Mouse (Mus musculus): ENCODE measurements around the gene Fgf15.
"Not testable (repeated sequence)": the region's sequence is repeated elsewhere in the genome, so short reads cannot be mapped to it uniquely, and the experiment has no call there.

The Fgf15 gene

GRCm38 (mm10) chr7:144890661-144891060 lies 5.7 kb upstream of the Fgf15 start:
- DNase-seq (ENCODE audit: low read depth, low spot score), result not testable (repeated sequence)

DNA sequence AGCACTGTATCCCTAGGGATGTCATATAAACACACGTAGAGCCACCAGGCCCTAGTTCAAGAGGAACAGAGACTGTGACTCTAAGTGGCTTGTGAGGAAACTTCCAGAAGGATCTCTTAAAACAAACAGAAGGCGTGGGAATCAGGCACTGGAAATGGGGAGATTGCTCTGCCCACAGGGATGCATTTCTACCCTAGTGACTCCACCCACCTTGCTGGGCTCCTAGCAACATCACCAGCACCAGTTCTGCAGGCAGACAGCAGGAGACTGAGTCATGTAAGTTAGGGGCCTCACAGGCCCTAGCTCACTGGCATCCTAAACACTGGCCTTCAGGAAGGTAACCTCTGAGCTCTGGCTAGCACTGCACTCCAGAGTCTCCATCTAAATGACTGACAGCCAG lies 4.5 kb upstream of the Fgf15 start:
- peak; percentile 38 for DNase-seq (ENCODE audit: low read depth, low spot score)

GRCm38 (mm10) chr7:144892322-144892721 lies 4.0 kb upstream of the Fgf15 start:
- DNase-seq (ENCODE audit: low read depth, low spot score), result peak; percentile 21

GRCm38 (mm10) chr7:144894191-144894590 lies 2.1 kb upstream of the Fgf15 start:
- peak; percentile 76 for DNase-seq (ENCODE audit: low read depth, low spot score)

DNA sequence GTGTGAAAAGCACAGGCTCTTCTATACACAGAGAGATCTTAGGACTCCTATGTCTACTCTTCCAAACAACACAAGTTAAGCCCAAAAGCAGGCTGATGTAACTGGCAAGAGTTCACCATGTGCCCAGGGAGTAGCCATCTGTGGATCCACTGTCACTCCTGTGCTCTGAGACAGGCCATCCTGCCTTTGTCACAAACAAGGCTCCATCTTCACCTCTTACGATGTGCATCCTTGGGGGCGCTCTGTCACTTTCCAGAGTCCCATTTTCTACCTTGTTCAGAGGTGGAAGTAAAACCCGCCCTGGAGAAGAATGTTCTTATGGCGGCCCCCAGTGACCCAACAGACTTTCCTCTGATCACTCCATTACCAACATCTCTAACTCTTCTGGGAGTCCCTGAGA lies 1.6 kb upstream of the Fgf15 start:
- no peak for DNase-seq (ENCODE audit: low read depth, low spot score)

GRCm38 (mm10) chr7:144895305-144896111 lies 823 bp upstream of the Fgf15 start:
- DNase-seq (ENCODE audit: low read depth, low spot score), result peak; percentile 79

DNA sequence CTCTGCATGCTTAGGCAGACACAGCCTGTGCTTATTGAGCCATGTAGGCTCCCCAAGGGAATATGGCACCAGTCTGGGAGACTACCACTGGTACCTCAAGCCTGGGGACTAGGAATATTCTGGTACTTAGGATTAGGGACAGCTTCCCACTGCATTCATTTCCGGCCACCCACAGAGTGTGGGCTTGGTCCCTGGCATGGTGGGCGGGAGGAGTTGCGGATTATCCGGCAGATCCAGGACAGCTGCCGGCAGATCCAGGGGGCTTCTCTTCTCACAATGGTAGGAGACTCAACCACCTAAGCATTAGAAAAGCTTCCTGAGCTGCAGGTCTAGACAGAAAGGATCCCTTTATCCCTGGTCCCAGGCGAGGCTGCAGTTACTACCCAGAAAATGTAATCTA lies 2.2 kb downstream of the Fgf15 start:
- DNase-seq (ENCODE audit: low read depth, low spot score), result no peak

- not testable (repeated sequence) for DNase-seq (ENCODE audit: low read depth, low spot score)
Observed at GRCm38 (mm10) chr7:144905514-144905913, 9.2 kb downstream of the Fgf15 start.

DNA sequence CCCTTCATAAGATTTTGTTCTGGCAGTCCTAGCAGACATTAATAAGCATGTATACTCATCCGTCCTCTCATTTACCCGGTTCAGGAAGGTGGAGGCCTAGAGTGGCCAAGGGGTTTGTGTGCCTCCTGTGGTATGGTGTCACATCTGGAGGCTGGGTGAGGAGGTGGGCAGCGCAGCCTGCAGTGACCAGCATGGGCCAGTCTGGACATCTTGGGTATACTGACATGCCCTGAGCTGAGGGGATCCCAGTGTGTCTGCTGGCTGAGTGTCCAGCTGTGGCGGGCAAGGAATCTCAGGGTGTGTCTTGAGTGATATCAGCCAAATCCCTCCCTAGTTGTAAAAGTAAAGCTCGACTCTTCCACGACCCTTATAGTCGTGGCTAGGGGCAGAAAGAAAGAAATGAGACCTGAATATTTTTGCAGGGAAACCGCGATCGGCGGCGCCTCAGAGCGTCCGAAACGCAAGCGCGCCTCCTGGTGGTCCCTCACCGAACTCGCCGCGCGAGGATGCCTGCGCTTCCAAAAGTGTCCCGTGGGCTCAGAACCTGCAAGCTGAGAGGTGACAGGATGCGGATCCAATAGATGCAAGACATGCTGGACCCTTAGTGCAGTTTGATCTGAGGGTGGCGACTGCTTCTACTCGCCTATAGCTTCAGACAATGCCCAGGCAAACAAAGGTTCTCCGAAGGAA lies 10.5 kb downstream of the Fgf15 start:
- peak; percentile 25 for DNase-seq (ENCODE audit: low read depth, low spot score)

GRCm38 (mm10) chr7:144907793-144908192 lies 11.5 kb downstream of the Fgf15 start:
- peak; percentile 13 for DNase-seq (ENCODE audit: low read depth, low spot score)

- no peak for DNase-seq (ENCODE audit: low read depth, low spot score)
Observed at GRCm38 (mm10) chr7:144908705-144909104, 12.4 kb downstream of the Fgf15 start.

GRCm38 (mm10) chr7:144911121-144911520 lies 14.8 kb downstream of the Fgf15 start:
- DNase-seq (ENCODE audit: low read depth, low spot score), result no peak

DNA sequence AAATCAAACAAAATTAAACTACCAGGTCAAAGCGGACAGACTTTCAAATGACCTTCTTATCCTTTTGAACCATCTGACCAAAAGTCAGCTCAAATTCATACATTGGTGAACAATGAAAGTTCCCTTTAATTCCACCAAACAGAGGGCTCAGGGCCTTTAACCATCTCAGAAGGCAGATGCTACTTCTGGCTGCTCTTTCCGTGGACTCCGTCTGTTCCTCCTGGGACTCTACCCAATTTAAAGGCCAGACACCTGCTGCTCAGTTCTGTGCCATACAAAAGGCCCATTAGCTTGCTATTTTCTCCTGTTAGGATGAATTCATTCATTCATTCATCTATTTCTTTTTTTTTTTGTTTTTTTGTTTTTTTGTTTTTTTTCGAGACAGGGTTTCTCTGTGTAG lies 16.6 kb downstream of the Fgf15 start:
- no peak for DNase-seq (ENCODE audit: low read depth, low spot score)

GRCm38 (mm10) chr7:144914296-144914947 lies 18.1 kb downstream of the Fgf15 start:
- DNase-seq (ENCODE audit: low read depth, low spot score), result peak; percentile 82

DNA sequence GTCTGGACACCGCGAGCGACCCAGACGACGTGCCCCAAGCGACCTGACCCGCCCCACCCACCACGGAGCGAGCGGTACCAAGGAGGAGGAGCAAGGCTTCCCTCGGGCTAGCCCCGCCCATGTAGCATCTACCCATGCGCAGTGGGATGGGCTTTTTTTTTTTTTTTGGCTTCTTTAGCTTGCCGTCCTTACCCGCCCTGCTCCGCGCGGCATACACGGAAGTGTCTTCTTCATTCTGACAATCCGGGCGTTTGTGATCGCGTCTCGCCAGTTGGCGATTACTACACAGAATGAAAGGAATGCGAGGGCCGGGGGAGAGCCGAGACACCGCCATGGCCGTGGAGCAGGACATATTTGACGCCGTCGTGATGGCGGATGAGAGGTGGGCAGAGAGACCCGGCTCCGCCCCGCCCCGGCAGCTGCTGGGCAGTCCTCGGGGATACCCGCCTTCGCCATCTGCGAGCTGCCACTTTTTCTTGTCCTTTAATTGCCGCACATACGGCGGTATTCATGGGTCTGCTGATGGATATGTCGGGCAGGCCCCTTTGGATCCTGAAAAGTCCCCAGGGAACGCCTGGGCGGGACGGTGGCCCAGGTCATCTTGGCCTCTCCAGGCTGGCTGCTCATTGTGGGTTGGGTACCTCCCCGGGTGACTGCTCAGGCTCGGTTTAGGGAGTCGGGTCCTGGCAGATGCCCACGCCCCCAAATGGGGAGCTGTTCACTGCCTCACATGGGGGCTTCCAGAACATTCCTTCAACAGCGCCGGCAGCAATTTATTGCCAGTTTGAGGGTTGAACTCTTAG lies 18.8 kb downstream of the Fgf15 start, which contains the start of gene LTO1:
TSS of gene LTO1 (plus strand) at position 153 of the 803 bp plus-strand sequence.
- peak; percentile 89 for DNase-seq (ENCODE audit: low read depth, low spot score)

DNA sequence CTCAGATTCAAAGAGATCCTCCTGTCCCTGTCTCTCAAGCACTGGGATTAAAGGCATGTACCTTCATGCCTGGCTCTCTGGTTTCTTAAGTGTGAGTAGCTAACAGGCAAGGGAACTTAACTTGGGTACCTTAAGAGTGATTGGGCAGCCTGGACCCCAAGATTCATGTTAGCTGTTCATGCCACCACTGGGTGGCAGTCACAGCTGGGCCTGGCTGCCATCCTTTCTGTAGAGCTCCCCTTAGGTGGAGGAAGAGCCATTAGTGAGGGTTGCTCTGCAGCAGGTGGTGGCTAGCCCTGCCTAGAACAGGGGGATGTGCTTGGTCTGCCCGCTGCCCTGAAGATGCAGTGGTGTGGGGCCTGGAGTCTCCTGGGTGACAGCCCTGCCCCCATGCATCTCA lies 22.5 kb downstream of the Fgf15 start:
- DNase-seq (ENCODE audit: low read depth, low spot score), result peak; percentile 37

DNA sequence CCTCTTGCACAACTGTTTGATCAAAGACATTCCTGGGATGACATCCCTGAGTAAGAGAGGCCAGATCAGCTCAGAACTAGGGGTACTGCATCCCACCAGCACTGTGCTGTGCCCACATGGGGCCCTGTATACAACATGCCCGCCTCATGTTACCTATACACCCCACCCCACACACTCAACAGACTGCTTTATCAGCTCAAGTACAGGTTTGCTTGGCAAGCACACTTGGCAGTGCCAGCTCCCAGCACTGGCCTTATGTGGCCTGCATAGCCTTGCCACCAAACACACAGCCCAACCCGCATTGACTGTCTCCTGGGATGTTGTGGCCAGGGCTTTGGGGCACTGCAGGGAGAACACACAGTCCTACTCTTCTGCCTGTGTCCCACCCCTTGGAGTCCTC lies 31.3 kb downstream of the Fgf15 start:
- no peak for DNase-seq (ENCODE audit: low read depth, low spot score)

- DNase-seq (ENCODE audit: low read depth, low spot score), result no peak
Observed at GRCm38 (mm10) chr7:144928009-144928888, 31.9 kb downstream of the Fgf15 start.

- DNase-seq (ENCODE audit: low read depth, low spot score), result no peak
Observed at GRCm38 (mm10) chr7:144928889-144929210, 32.5 kb downstream of the Fgf15 start.

DNA sequence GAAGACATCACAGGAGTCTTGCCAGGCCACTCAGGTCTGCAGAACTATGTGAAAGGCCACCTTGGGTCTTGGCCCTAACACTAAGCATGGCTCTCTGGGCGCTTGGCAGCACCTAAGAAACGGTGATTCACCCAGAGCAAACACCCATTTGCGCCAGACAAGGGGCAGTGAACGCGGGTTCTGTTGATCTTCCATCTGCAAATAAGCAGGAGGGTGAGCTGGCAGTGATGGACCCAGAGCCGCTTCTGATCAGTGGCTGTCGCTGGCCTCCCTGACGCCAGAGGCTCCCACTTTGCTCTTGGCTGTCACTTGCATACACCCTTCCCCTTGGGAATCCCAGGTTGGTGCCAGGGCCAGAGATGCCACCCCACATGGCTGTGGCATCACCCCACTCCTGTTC lies 33.2 kb downstream of the Fgf15 start:
- DNase-seq (ENCODE audit: low read depth, low spot score), result peak; percentile 17

DNA sequence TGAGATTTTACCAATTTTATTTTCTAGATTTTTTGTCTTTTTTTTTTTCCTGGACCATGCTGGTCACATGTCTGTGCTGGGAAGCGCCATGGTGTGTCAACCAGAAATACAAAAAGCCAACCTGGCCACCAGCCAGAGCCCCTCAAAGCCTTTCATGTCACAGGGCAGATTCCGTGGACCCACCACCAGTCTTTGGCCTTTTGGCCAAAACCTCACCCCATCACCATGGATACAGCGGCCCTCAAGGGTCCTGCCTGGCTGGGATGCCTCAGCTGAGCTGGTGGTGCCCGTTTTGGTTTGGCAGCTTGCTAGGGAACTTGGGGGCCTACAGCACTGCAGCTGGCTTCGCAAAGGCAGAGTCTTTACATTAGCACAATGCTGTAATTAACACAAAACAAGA lies 33.6 kb downstream of the Fgf15 start:
- no peak for DNase-seq (ENCODE audit: low read depth, low spot score)
